Mouse (Mus musculus) G1E (cell line): ENCODE data around the gene Hexim1.

Source experiments
- CTCF ChIP-seq: IDR thresholded peaks from 2 replicates; pipeline ENCODE4 v1.5.1; 2012; ENCODE audit warnings: low read depth, low read length, inconsistent platforms, mixed read lengths
- GATA1 ChIP-seq: IDR thresholded peaks from 2 replicates; pipeline ENCODE4 v1.6.1; 2012; ENCODE audit warnings: borderline replicate concordance, low read length, inconsistent platforms, mixed read lengths
- GATA2 ChIP-seq: IDR thresholded peaks from 2 replicates; pipeline ENCODE4 v1.6.1; 2012; ENCODE audit warnings: low read depth, low read length, inconsistent platforms, borderline replicate concordance
- POLR2AphosphoS5 ChIP-seq: IDR thresholded peaks from 2 replicates; pipeline ENCODE4 v1.6.1; 2012; ENCODE audit warnings: low read depth, low read length, inconsistent platforms; ENCODE audit not compliant: insufficient replicate concordance
- TAL1 ChIP-seq: conservative IDR thresholded peaks from 2 replicates; pipeline ENCODE4 v1.6.1; 2012; ENCODE audit warnings: low read depth, low read length, inconsistent platforms, mixed read lengths

DNA sequence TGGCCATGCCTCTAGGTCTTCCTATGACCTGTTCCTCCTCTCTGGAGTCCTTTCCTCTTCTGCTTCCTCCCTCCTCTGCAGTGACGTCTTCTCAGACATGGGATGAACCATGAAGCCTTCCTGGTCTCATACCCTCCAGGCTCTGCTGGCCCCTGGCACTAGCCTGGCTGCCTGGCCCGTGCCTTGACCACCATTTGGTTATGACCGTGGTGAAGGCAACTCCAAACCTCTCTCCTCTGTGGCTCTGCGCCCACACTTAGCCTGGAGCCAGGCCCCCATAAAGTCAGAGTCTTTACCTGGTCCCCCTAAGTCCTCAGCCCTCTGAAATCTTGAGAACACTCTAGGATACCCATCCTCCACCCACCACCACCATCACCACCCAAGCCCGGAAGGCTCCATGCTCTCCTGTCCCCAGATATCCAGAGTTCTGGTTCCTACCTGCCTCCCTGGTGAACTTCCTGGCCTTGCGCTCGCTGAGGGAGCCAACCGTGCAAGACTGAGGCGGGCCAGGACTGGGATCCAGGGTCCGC lies 41.8 kb upstream of the Hexim1 start:
- no peak for TF ChIP-seq POLR2AphosphoS5
- TF ChIP-seq CTCF, result no peak
- TF ChIP-seq TAL1, result no peak
- TF ChIP-seq GATA1, result no peak
- no peak for TF ChIP-seq GATA2
